Mouse (Mus musculus): ENCODE results near the gene Gm815.

Gm815 gene

DNA sequence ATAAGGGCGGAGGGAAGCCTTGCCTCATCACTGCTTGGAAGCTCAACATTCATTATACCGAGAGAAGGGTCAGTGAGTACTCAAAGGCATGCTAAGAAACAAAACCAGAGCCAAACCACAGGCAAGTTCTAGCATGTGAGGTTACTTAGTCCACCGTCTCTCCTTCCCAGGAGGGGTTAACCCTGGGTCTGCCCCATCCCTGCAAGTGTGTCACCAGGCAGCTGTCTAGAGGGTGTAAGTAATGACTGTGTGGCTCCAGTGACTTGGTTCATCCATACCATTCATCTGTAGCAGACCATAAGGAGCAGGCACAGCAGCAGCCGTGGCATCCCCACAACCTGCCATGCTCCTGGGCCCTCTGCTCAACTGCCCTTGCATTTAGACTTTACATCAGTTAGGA, 5.8 kb upstream of the Gm815 start:
- no peak for DNase-seq

DNA sequence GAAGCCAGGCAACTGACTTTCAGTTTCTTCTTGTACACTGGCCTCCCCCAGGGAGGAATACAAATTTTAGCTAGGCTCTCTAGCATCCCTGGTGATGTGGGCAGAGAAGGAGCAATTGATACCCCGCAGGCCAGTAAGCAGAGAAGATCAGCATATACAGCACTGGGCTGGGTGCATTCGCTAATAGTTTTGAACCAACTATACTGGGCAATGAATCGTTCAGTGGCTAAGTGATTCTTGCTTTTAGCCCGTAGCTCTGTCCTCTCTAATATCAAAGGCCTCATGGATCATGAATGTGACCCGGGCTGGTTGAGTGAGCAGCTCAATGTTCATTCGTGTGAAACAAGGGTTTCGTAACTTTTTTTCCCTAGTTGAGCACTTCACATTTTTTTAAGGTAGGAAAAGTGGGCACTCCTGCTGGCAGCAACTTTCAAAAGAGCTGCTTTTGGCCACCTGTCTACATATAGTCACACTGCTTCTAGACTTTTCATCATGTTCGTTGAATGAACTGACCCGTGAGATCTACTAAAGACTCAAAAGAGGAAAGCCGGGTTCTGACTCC, 3.7 kb upstream of the Gm815 start:
- DNase-seq, result no peak

DNA sequence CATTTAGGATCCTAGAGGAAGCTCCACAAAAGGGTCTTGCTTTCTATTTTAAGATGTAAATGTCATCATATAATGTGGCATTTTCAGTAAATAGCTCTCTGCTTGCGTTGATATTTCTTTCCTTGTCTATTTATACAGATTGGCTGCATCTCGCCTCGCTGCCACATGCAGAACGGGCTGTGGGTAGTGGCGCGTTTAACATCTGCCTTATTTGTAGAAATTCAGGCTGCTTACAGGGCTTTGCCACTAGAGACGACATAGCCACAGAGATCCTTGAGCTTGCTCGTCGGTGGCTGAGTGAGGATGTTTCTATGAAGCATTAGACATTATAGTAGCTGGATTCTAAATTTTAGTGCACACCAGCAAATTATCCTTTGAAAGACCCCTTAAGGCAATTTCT, 2.5 kb downstream of the Gm815 start:
- no peak for DNase-seq

DNA sequence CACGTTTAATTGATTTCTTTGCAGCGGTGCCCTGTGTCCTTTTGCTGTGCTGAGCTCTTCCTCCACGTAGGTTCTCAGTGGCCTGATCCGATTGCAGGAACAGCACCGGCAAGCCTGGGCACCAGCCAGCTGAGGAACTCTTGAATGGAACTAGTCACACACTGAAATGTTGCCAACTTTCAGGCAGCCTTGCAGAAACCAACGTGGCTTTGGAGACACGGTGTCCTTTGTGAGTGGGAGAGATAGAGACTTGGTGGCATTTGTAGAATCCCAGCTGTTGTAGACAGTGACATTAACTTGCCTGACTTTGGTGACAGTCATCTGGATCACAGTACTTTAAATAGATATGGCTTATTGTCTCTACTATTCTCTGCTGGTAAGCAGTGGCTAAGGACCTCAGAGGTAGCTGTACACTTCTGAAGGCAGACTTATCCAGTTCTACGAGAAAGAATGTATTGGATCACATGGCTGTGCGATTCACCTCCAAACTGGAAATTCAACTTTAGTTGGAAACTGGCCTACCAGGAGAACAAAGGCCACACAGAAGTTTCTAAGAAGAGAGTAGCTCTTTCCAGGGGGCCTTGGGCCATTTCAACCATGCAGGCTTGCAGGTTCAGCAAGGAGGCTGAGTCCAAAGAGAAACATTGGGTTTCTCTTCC, 5.8 kb downstream of the Gm815 start:
- DNase-seq, result no peak

DNA sequence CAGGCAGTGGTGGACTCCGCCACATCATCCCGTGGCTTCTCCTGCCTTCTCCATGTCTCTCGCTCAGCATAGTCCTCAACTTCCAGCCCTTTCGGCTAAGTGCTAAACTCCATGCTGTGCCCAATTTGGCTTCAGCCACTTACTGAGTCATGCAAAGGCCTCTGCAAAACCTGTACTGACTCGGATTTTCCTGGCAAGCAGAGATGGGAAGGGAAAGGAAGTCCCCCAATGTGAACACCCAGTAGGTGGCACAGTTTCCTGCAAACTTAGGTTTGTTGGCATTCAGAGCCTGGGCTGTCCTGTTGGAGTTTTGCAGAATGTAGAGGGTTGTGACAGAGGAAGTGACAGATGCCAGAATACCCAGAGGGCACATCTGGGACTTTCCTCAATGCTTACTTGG, 7.2 kb downstream of the Gm815 start:
- DNase-seq, result no peak

DNA sequence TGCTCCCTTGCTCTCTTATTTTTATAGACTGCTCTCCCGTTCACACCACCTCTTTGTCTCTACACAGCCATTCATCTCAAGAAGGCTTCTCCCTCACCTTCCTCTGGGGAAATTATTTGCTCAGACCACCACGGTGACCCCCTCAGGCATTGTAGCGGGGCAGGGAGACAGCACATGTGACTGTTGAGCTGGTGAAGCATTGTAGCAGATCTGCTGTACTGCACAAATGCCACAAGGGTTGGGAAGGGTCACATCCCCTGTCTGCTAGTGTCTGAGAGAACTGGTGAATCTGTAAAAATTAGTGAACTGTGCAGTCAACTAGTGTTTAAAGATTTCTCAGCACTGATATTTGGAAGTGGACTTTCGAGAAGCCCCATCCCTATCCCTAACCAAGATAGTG, 16.5 kb downstream of the Gm815 start:
- no peak for DNase-seq

DNA sequence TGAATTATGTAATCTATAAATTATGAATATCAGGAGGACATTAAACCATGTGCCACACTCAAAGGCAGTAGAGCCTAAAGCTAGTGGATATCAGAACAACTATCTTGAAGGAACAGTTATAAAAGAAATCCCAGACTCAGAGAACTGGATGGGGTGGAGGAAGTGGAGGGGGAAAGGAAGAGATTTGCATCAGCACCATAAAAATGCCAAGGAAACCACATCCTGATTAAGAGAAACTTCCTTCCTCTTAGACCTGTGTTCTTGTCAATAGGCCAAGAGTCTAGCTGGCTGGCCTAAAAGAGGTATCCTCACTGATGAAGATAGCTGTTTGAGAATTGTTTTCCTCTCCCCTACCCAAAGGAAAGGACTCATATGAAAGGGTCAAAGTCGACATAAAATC, 28.6 kb downstream of the Gm815 start:
- no peak for DNase-seq

DNA sequence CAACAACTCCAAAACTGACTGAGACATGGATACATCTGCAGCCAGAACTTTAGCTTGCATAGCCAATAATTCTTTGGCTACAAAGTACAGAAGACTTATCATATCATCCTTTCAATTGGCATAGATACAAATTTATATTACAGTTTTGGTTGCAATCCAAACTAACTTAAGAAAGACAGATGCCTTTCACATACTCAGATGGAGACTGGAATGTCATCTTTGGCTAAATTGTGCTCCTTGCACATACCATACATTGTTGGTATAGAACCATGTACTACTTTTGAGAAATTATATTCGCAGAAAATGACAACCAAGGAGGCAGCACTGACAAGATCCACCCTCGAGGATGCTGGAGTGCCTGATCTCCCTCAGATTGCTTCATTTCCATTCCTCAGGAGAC, 35.1 kb downstream of the Gm815 start:
- DNase-seq, result no peak

DNA sequence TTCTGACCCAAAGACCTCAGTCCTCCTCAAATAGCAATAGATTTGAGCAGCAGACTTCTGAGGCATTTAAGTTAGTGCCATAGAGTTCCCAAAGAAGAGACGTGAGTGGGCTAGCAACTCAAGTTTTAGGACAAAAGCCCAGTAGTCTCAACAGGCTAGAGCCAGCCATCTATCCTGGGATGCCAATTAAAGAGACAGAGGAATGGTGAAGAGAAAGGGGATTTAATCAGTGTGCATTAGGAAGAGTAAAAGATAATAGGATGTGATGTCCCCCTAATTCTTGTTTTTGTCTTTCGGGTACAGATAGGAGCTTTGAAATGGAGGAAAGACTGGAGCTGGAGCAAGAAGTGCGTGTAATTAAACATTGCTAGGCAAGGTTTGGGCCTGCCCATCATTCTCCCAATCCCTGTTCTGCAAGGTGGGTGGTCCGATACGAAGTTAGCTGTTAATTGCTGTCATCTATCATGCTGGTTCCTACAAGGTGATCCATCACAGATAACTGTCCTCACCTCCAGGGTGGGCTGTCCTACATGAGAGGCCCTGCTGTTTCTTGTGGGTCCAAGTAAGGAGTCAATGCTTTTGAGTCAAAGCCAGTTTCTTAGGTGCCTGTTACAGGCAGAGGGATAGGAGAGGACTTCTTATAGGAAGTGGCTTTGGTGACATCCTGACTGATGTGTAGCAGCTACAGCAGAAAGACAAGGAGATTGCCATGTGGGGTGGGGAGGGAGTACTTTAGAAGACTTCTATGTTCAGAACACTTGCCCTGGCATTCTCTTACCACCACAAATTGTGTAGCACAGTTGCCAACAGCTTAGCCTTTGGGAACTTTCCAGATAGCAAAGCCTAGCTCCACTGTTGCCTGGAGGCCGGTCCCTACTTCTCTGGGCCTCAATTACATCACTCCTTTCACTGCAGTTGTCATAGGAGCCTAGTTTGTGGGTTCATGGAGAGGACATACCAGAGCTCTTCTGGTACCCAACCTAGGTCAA, 44.9 kb downstream of the Gm815 start:
- no peak for DNase-seq

DNA sequence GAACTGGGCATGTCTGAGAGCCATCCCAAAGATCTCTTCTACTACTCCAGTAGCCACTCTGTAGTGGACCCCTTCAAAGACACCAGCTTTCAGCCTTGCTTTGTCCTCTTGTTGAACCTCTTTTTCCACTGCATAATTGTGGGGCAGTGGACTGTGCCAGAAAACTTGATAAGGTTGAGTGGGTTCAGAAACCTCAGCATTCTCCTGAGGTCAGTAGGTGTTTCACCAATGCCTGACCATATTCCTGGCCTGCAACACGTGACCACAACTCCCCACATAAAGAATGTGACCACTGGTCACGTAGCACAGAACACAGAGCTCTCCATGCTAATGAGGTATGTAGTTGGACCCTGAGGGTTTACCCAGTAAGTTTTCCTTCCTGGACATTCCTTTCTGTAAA, 48.5 kb downstream of the Gm815 start:
- no peak for DNase-seq

Data from liver (tissue).